In genomic region chr15:87666041-87666750, GRCm38 (mm10) we compare ENCODE assay signal across 18 mouse cellular contexts.
DNase-seq lines count a peak whose midpoint lies in the region; ATAC-seq lines count a peak whose summit lies in the region.
"Had no signal": no experiment of that assay in that cellular context is flagged by ENCODE, and none has a peak within 500 bp of the region (broad histone marks: within the 10 kb centered on the region; RNA-seq: fewer than 3 reads in every experiment).

No protein-coding gene starts in this region.

- intact Hi-C loops in heart, postnatal 10 days (cut with DNase I), result no loop called here

- no peak for ATAC-seq in cerebellum, adult (ENCODE audit: insufficient number of reproducible peaks, low FRiP score, low TSS enrichment)
- ATAC-seq: forebrain, embryonic 16.5 days; intestine, postnatal 0 days; liver, embryonic 12.5 days had no signal

- peak; percentile 55 for DNase-seq in cerebellum, adult 11 months
- peak; percentile 28 for DNase-seq in ovary, adult 18-20 months (ENCODE audit: low spot score)
- no peak for DNase-seq in ovary, postnatal 36 days (ENCODE audit: low spot score)
- peak; percentile 66 for DNase-seq in cerebellum, adult 9-10 months
- no peak for DNase-seq in heart, postnatal 10 days
- DNase-seq in B cell, adult 2 months, result no peak
- DNase-seq in retina, postnatal 1 day, result no peak
- DNase-seq: gastrocnemius, postnatal 25 days; heart, postnatal 4 days; kidney, postnatal 4 days; lung, adult 2 months; lung, postnatal 14 days; thymus, adult 18-20 months; thymus, postnatal 36 days had no signal

Comparison
In these comparisons a context has a peak if more than half of its experiments do, and no peak if none do; other contexts are left out.
1. DNase-seq: peak in cerebellum, adult 11 months (single experiment), ovary, adult 18-20 months (single experiment) and cerebellum, adult 9-10 months (single experiment); none in ovary, postnatal 36 days (single experiment), heart, postnatal 10 days (0 of 2), B cell, adult 2 months (0 of 2) and retina, postnatal 1 day (single experiment).